Mouse (Mus musculus): ENCODE data around the gene Gnl3l.

GRCm38 (mm10) chrX:150963027-150963426 lies 54.1 kb downstream of the Gnl3l start:
- TF ChIP-seq POLR2A (IDR thresholded peaks at IDR 0.05; ENCODE audit: insufficient read length, low read depth) (no peak), REST (IDR thresholded peaks at IDR 0.05; ENCODE audit: insufficient read depth, insufficient read length) (no peak), POLR2AphosphoS2 (IDR thresholded peaks at IDR 0.05; ENCODE audit: insufficient read length, low read depth) (no peak), MAX (IDR thresholded peaks at IDR 0.05; ENCODE audit: low read depth) (no peak), TCF12 (IDR thresholded peaks at IDR 0.05; ENCODE audit: insufficient read depth, poor library complexity, severe bottlenecking) (no peak), USF1 (IDR thresholded peaks at IDR 0.05; ENCODE audit: low read depth) (no peak), TCF3 (IDR thresholded peaks at IDR 0.05; ENCODE audit: insufficient read length, low read depth) (no peak), CEBPB (IDR thresholded peaks at IDR 0.05; ENCODE audit: insufficient read depth, poor library complexity, severe bottlenecking) (no peak), E2F4 (IDR thresholded peaks at IDR 0.05; ENCODE audit: insufficient read depth) (no peak), SRF (IDR thresholded peaks at IDR 0.05; ENCODE audit: control insufficient read depth, insufficient read length, low read depth) (no peak), MYOG (IDR thresholded peaks at IDR 0.05; ENCODE audit: control insufficient read depth in 1 of 3, insufficient read depth in 1 of 3, insufficient read length in 2 of 3, low read depth in 2 of 3) (no peak)
